Mouse (Mus musculus): ENCODE measurements around the gene Maff. TPM values are rescaled to one million over a fixed set of nuclear protein-coding genes. Genes with fewer than 3 reads are reported as not detected.

Maff gene
- polyA plus RNA-seq, 1 experiment from 2014 or later = 0.81 TPM

GRCm38 (mm10) chr15:79323791-79324155 lies 22.6 kb upstream of the Maff start:
- Histone ChIP-seq H3K9ac (replicated peaks) (no peak overlapping the region), H3K9me3 (replicated peaks) (no peaks in the 10 kb centered on the region), H3K36me3 (no peaks in the 10 kb centered on the region), H3K27me3 (replicated peaks) (no peaks in the 10 kb centered on the region), H3K4me3 (replicated peaks) (no peak overlapping the region), H3K4me1 (peaks cover 43% of the 10 kb centered on the region), H3K4me2 (no peak overlapping the region), H3K27ac (replicated peaks) (peak overlapping the region; percentile 60; the same call in 1 of the 2 replicates)
- ATAC-seq (ENCODE audit: low FRiP score) = no peak
- WGBS = 66% methylated on average over 4 of the region's 4 CpGs

GRCm38 (mm10) chr15:79324373-79324772 lies 22.0 kb upstream of the Maff start:
- no peak overlapping the region for H3K9ac ChIP-seq (replicated peaks)

GRCm38 (mm10) chr15:79325742-79326141 lies 20.7 kb upstream of the Maff start:
- no peak overlapping the region for H3K9ac ChIP-seq (replicated peaks)

More at GRCm38 (mm10) chr15:79324373-79324772, 22.0 kb upstream of the Maff start:
- ATAC-seq (ENCODE audit: low FRiP score) = no peak
- no peaks in the 10 kb centered on the region for H3K36me3 ChIP-seq
- peaks cover 46% of the 10 kb centered on the region for H3K4me1 ChIP-seq
- H3K4me2 ChIP-seq = no peak overlapping the region
- H3K27ac ChIP-seq (replicated peaks) = peak overlapping the region; percentile 45; the same call in 1 of the 2 replicates
- no peaks in the 10 kb centered on the region for H3K9me3 ChIP-seq (replicated peaks)
- H3K4me3 ChIP-seq (replicated peaks) = no peak overlapping the region
- WGBS = 93% methylated on average over 3 of the region's 3 CpGs
- no peaks in the 10 kb centered on the region for H3K27me3 ChIP-seq (replicated peaks)

GRCm38 (mm10) chr15:79326264-79326663 lies 20.2 kb upstream of the Maff start:
- Histone ChIP-seq H3K4me3 (replicated peaks) (no peak overlapping the region), H3K27ac (replicated peaks) (peak overlapping the region; percentile 94), H3K4me1 (peaks cover 46% of the 10 kb centered on the region), H3K9ac (replicated peaks) (no peak overlapping the region), H3K4me2 (peak overlapping the region; percentile 15; the same call in 1 of the 2 replicates), H3K9me3 (replicated peaks) (no peaks in the 10 kb centered on the region), H3K36me3 (no peaks in the 10 kb centered on the region), H3K27me3 (replicated peaks) (no peaks in the 10 kb centered on the region)
- ATAC-seq (ENCODE audit: low FRiP score) = no peak
- WGBS = 69% methylated on average over 4 of the region's 4 CpGs

More at GRCm38 (mm10) chr15:79325742-79326141, 20.7 kb upstream of the Maff start:
- Histone ChIP-seq H3K27me3 (replicated peaks) (no peaks in the 10 kb centered on the region), H3K4me1 (peaks cover 46% of the 10 kb centered on the region), H3K27ac (replicated peaks) (no peak overlapping the region), H3K4me2 (no peak overlapping the region), H3K4me3 (replicated peaks) (no peak overlapping the region), H3K9me3 (replicated peaks) (no peaks in the 10 kb centered on the region), H3K36me3 (no peaks in the 10 kb centered on the region)
- no peak for ATAC-seq (ENCODE audit: low FRiP score)
- 89% methylated on average over 3 of the region's 3 CpGs for WGBS

GRCm38 (mm10) chr15:79326971-79327961 lies 19.2 kb upstream of the Maff start:
- no peaks in the 10 kb centered on the region for H3K36me3 ChIP-seq
- H3K27ac ChIP-seq (replicated peaks) = peak overlapping the region; percentile 94
- peaks cover 46% of the 10 kb centered on the region for H3K4me1 ChIP-seq
- peak; percentile 40 for ATAC-seq (ENCODE audit: low FRiP score)
- peak overlapping the region; percentile 86 for H3K4me2 ChIP-seq
- H3K9me3 ChIP-seq (replicated peaks) = no peaks in the 10 kb centered on the region
- H3K27me3 ChIP-seq (replicated peaks) = no peaks in the 10 kb centered on the region
- peak overlapping the region; percentile 61 for H3K4me3 ChIP-seq (replicated peaks)
- WGBS = 5% methylated on average over 20 of the region's 20 CpGs
- H3K9ac ChIP-seq (replicated peaks) = peak overlapping the region; percentile 68

GRCm38 (mm10) chr15:79328058-79328938 lies 18.1 kb upstream of the Maff start, which contains the start of gene Pla2g6:
Pla2g6 (minus strand) TSS chr15:79328390.
- Histone ChIP-seq H3K9me3 (replicated peaks) (no peaks in the 10 kb centered on the region), H3K4me1 (peaks cover 44% of the 10 kb centered on the region), H3K27me3 (replicated peaks) (no peaks in the 10 kb centered on the region), H3K4me2 (peak within 1 kb of the TSS; percentile 86), H3K9ac (replicated peaks) (peak within 1 kb of the TSS; percentile 68), H3K4me3 (replicated peaks) (peak within 1 kb of the TSS; percentile 61), H3K27ac (replicated peaks) (peak within 1 kb of the TSS; percentile 94), H3K36me3 (no peaks in the 10 kb centered on the region)
- 4% methylated on average over 44 of the region's 46 CpGs for WGBS
- ATAC-seq (ENCODE audit: low FRiP score) = peak; percentile 97

- 91% methylated on average over 4 of the region's 4 CpGs for WGBS
- Histone ChIP-seq H3K36me3 (no peaks in the 10 kb centered on the region), H3K27me3 (replicated peaks) (no peaks in the 10 kb centered on the region), H3K4me2 (peak overlapping the region; percentile 86), H3K9me3 (replicated peaks) (no peaks in the 10 kb centered on the region), H3K9ac (replicated peaks) (no peak overlapping the region), H3K4me3 (replicated peaks) (no peak overlapping the region), H3K4me1 (peaks cover 38% of the 10 kb centered on the region), H3K27ac (replicated peaks) (0 out of 2 replicates have a peak overlapping the region, but pooled peaks have one; percentile 33)
- no peak for ATAC-seq (ENCODE audit: low FRiP score)
These were observed 17.5 kb upstream of the Maff start for GRCm38 (mm10) chr15:79328939-79329275.

GRCm38 (mm10) chr15:79329346-79329978 lies 17.0 kb upstream of the Maff start:
- no peak for ATAC-seq (ENCODE audit: low FRiP score)
- 97% methylated on average over 6 of the region's 6 CpGs for WGBS
- no peak overlapping the region for H3K4me3 ChIP-seq (replicated peaks)

GRCm38 (mm10) chr15:79329979-79330363 lies 16.4 kb upstream of the Maff start:
- Histone ChIP-seq H3K36me3 (no peaks in the 10 kb centered on the region), H3K4me3 (replicated peaks) (no peak overlapping the region), H3K27ac (replicated peaks) (no peak overlapping the region), H3K4me2 (no peak overlapping the region), H3K9ac (replicated peaks) (no peak overlapping the region), H3K27me3 (replicated peaks) (no peaks in the 10 kb centered on the region), H3K9me3 (replicated peaks) (no peaks in the 10 kb centered on the region), H3K4me1 (peaks cover 34% of the 10 kb centered on the region)
- 88% methylated on average over 6 of the region's 6 CpGs for WGBS
- no peak for ATAC-seq (ENCODE audit: low FRiP score)

More at GRCm38 (mm10) chr15:79329346-79329978, 17.0 kb upstream of the Maff start:
- no peaks in the 10 kb centered on the region for H3K9me3 ChIP-seq (replicated peaks)
- no peak overlapping the region for H3K4me2 ChIP-seq
- H3K36me3 ChIP-seq = no peaks in the 10 kb centered on the region
- H3K4me1 ChIP-seq = peaks cover 37% of the 10 kb centered on the region
- H3K27ac ChIP-seq (replicated peaks) = no peak overlapping the region
- no peaks in the 10 kb centered on the region for H3K27me3 ChIP-seq (replicated peaks)
- no peak overlapping the region for H3K9ac ChIP-seq (replicated peaks)

- Histone ChIP-seq H3K9me3 (replicated peaks) (no peaks in the 10 kb centered on the region), H3K4me2 (no peak overlapping the region), H3K4me1 (peaks cover 30% of the 10 kb centered on the region), H3K4me3 (replicated peaks) (no peak overlapping the region), H3K27ac (replicated peaks) (no peak overlapping the region), H3K36me3 (no peaks in the 10 kb centered on the region), H3K27me3 (replicated peaks) (no peaks in the 10 kb centered on the region), H3K9ac (replicated peaks) (no peak overlapping the region)
- no peak for ATAC-seq (ENCODE audit: low FRiP score)
- 78% methylated on average over 4 of the region's 4 CpGs for WGBS
These were observed 15.9 kb upstream of the Maff start for GRCm38 (mm10) chr15:79330521-79330920.

- H3K9me3 ChIP-seq (replicated peaks) = no peaks in the 10 kb centered on the region
- H3K27me3 ChIP-seq (replicated peaks) = no peaks in the 10 kb centered on the region
- no peak for ATAC-seq (ENCODE audit: low FRiP score)
- H3K27ac ChIP-seq (replicated peaks) = no peak overlapping the region
- 75% methylated on average over 4 of the region's 4 CpGs for whole genome bisulfite sequencing
- H3K9ac ChIP-seq (replicated peaks) = no peak overlapping the region
- no peaks in the 10 kb centered on the region for H3K36me3 ChIP-seq
- H3K4me1 ChIP-seq = peaks cover 6% of the 10 kb centered on the region; the same call in 1 of the 2 replicates
- no peak overlapping the region for H3K4me3 ChIP-seq (replicated peaks)
- H3K4me2 ChIP-seq = no peak overlapping the region
These were observed 13.0 kb upstream of the Maff start for GRCm38 (mm10) chr15:79333409-79333808.
